Mouse (Mus musculus): Measurements from ENCODE around the gene Olfr820.
"Not testable (repeated sequence)": the region's sequence is repeated elsewhere in the genome, so short reads cannot be mapped to it uniquely, and the experiment has no call there.

DNA sequence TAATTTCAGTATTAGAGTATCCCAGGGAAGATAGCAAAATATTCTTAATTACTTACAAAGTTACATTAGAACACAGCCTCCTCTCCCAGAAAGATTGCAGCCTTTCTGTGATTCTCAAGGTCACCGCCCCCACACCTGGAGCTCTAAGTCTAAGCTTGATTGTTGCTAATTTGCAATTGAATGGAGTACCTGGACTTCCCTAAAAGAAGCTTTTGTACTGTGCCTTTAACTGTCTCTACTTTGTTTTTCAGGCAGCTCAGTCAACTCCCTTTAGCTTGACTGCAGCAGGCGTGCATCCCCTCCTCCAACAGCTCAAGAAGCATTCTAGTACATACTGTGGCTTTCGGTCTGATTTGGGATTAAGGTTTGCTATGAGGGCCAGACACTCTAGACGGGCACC, 8.3 kb upstream of the Olfr820 start:
- TF ChIP-seq POLR2A (IDR thresholded peaks at IDR 0.05; ENCODE audit: insufficient read depth, low read length); CTCF (IDR thresholded peaks at IDR 0.05; ENCODE audit: low read depth, low read length): not testable (repeated sequence)
- TF ChIP-seq EP300 (IDR thresholded peaks at IDR 0.05; ENCODE audit: insufficient read depth, low read depth, low read length) = peak; percentile 75
